Mouse (Mus musculus) spleen, adult 12 weeks (tissue): ENCODE results near the gene Nt5dc2.

Experiments
- DNase-seq: peaks from one replicate; pipeline ENCODE4 v3.0.0; 2022; ENCODE audit warnings: low spot score

Gene Nt5dc2

GRCm38 (mm10) chr14:31168425-31168824, 37.6 kb downstream of the Nt5dc2 start, which contains the start of gene Stab1:
Gene Stab1, minus strand, starts transcription at chr14:31168641.
- DNase-seq, result no peak

GRCm38 (mm10) chr14:31169508-31169907, 38.7 kb downstream of the Nt5dc2 start:
- no peak for DNase-seq

- no peak for DNase-seq
These were observed 40.1 kb downstream of the Nt5dc2 start for GRCm38 (mm10) chr14:31170963-31171362.

- DNase-seq, result no peak
These were observed 40.5 kb downstream of the Nt5dc2 start for GRCm38 (mm10) chr14:31171386-31171785.

GRCm38 (mm10) chr14:31171821-31172220, 41.0 kb downstream of the Nt5dc2 start:
- no peak for DNase-seq

GRCm38 (mm10) chr14:31172781-31173455, 42.1 kb downstream of the Nt5dc2 start:
- no peak for DNase-seq

- DNase-seq, result no peak
These were observed 42.7 kb downstream of the Nt5dc2 start for GRCm38 (mm10) chr14:31173537-31173936.

- no peak for DNase-seq
These were observed 46.4 kb downstream of the Nt5dc2 start for GRCm38 (mm10) chr14:31177287-31177686.

GRCm38 (mm10) chr14:31177715-31178114, 46.9 kb downstream of the Nt5dc2 start:
- DNase-seq, result no peak

GRCm38 (mm10) chr14:31179677-31180365, 49.0 kb downstream of the Nt5dc2 start:
- DNase-seq, result no peak

GRCm38 (mm10) chr14:31181512-31181911, 50.7 kb downstream of the Nt5dc2 start:
- no peak for DNase-seq

GRCm38 (mm10) chr14:31182786-31183290, 52.0 kb downstream of the Nt5dc2 start:
- no peak for DNase-seq

GRCm38 (mm10) chr14:31183541-31183940, 52.7 kb downstream of the Nt5dc2 start:
- DNase-seq, result no peak

- DNase-seq, result no peak
These were observed 53.3 kb downstream of the Nt5dc2 start for GRCm38 (mm10) chr14:31184195-31184594.

- no peak for DNase-seq
These were observed 55.8 kb downstream of the Nt5dc2 start for GRCm38 (mm10) chr14:31186656-31187055.
